Mouse (Mus musculus): ENCODE results near the gene Tm9sf1. TPM values are rescaled to one million over a fixed set of nuclear protein-coding genes. Genes with fewer than 3 reads are reported as not detected.

The Tm9sf1 gene
- 10 to 100 TPM; 56.3 to 61.2 TPM for total RNA-seq (2021)

- intact Hi-C loops (cut with DNase I), result no loop called here
- DNase-seq, result peak; percentile 92 to 95
These were observed at the start of gene Tm9sf1 for GRCm38 (mm10) chr14:55643060-55643907. Gene Tm9sf1 (minus strand): TSS chr14:55643806.

GRCm38 (mm10) chr14:55689433-55689832 lies 45.8 kb upstream of the Tm9sf1 start:
- no peak for DNase-seq
- intact Hi-C loops (cut with DNase I), result no loop called here

DNA sequence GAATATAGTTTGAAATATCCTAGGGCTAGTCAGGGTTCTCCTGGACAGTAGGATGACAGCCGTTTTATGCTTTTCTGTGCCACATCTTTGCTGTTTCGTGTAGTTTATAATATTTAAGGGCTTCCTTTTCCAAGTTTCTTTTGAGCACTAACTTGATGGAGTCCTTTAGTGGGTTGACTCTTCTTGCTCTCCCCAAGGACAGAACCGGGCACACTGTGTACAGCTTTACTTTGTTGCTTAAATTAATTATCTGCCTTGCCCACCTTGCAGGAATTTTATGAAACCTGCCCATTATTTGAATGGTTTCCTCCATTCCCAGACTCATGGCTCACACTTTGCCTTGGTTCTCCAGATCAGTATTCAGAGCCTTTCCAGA lies 38.5 kb upstream of the Tm9sf1 start:
- DNase-seq, result no peak
- intact Hi-C loops (cut with DNase I), result loop anchor here (1.0 to 2.0 kb wide), 2 partner anchors 39 to 61 kb away; no protein-coding TSS in a partner anchor

GRCm38 (mm10) chr14:55681160-55682117 lies 37.8 kb upstream of the Tm9sf1 start, which contains the start of gene Tinf2:
Gene Tinf2 (minus strand): TSS chr14:55681820.
- DNase-seq, result peak; percentile 94 to 96
- intact Hi-C loops (cut with DNase I), result loop anchor here (1.0 to 2.0 kb wide), 2 partner anchors 39 to 62 kb away; no protein-coding TSS in a partner anchor

DNA sequence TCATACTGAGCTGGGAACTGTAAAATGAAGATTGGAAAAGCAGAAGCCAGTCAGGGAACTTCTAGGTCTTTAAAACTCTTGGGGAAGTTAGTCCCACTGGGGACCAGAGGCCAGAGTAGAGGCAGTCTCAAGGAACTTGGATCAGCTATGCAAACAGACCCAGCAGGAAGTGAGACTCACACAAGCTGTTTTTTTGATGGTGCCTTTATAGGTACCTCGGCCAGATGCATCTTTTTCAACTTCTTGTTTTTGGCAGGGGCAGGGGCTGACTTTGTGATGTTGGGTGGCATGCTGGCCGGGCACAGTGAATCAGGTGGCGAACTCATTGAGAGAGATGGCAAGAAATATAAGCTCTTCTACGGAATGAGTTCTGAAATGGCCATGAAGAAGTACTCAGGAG lies 34.0 kb upstream of the Tm9sf1 start:
- no peak for DNase-seq
- intact Hi-C loops (cut with DNase I), result no loop called here

GRCm38 (mm10) chr14:55672741-55673060 lies 29.1 kb upstream of the Tm9sf1 start:
- intact Hi-C loops (cut with DNase I), result no loop called here
- DNase-seq, result no peak

DNA sequence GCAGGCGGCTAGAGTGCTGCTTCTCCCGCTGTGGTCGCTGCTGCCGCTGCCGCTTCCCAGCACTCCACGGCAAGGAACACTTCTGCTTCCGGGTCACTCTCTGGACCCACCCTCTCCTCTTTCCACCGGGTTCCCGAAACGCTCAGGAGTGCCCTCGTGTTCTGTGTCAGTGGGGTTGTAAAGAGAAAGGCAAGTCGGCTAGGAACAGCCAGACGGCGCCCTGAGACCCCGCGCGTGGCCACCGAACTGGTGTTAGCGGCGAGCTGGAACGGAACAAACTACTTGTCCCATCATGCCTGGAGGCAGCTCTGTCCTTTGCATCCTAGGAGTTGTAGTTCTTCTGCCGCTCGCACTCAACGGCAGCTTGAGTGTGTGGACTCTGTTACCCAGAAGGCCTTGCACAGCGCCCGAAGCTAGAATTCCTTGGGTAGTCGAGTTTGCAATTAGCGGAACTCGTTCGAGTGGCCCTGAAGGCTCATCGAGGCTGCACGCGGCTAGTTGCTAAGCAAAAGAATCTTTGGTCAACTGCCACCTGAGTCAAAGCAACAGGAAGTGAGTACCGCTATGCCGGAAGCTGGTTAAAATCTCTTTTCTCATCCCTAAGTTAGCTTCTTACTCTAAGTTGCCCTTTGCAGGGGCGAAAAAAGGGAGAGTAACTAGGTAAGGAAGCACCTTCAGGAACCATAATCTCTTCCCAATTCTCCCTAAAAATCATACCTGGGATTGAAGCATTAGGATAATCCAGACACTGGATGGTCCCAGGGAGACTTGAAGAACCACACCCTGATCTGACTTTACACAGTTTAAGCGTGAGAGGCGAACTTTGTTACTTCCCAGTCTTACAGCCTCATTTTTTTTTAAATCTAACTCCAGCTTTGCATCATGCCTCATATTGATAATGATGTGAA lies 28.5 kb upstream of the Tm9sf1 start, which contains the start of the genes Gmpr2 and Nedd8:
Gmpr2 (plus strand) TSS at position 109 of the 908 bp plus-strand sequence.
Nedd8 (minus strand) TSS at position 292 of the 908 bp plus-strand sequence.
- intact Hi-C loops (cut with DNase I), result no loop called here
- DNase-seq, result peak; percentile 93 to 94

DNA sequence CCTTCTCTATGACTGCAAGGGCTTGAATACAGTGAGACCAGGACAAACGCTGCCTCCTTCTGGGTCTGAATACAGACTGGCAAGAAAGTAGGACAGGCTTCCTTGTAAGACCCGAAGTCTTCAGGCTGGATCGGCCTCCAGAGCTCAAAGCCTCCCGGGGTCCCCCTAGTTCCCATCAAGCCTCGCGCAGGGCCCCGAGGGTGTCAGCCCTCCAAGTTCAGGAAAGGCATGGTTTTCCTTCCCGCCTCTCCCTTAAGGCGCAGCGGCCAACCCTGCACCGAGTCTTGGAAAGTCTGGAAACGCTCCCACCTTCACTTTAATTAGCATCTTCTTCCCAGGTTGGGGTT lies 27.9 kb upstream of the Tm9sf1 start:
- intact Hi-C loops (cut with DNase I), result no loop called here

DNA sequence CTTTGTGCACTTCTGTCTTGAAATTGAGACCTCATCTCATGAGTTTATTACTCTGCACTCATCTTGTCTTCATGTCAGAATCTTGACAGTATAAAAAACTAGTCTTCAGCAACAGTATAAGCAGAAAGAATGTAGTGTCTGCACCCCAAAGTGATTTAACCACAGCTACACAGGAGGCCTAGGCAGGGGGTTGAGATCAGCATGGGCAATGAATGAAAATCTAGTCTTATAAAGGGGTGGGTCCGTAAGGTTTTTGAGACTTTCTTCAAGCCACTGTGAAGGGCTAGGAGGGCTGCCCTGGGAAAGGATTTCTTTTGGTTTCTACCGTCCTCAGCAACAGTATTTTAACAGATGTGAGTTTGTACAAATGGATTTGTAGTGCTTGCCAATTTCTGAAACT lies 17.0 kb upstream of the Tm9sf1 start:
- intact Hi-C loops (cut with DNase I), result loop anchor here (2.0 kb wide), 1 partner anchor 16 kb away; no protein-coding TSS in a partner anchor
- no peak for DNase-seq

More for the DNA sequence above, 27.9 kb upstream of the Tm9sf1 start:
- no peak for DNase-seq

DNA sequence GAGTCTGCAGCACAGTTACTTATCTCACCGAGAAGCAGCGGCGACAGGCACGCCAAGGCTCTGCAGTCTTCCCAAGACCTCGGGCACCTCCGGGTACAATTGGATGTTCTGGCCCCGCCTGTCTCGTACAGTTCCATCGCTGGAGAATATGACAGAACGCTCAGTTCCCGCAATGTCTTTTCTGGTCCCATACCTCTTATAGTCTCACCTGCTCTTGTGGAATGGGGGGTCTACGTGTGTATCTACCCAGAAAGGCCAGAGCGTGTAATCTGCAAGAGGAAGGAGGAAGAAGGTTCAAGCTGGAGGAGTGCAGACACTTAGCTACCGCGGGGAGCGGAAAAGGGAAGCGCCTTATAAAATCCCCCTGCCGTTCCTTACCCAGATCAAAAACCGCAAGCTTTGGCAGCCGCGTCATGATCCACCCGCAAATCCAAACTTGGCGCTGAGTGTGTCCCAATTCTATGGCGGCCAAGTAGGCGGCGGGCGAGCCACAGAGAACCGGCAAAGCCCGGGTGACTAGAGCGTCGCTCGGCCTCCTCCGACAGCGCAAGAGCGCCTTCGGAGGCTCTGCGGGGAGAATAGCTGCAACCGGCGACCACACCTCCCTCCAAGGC lies 16.5 kb upstream of the Tm9sf1 start, which contains the start of gene Mdp1:
Mdp1 (minus strand) TSS at position 549 of the 614 bp plus-strand sequence.
- intact Hi-C loops (cut with DNase I), result loop anchor here (2.0 kb wide), 1 partner anchor 15 kb away; no protein-coding TSS in a partner anchor
- DNase-seq, result peak; percentile 82 to 87

DNA sequence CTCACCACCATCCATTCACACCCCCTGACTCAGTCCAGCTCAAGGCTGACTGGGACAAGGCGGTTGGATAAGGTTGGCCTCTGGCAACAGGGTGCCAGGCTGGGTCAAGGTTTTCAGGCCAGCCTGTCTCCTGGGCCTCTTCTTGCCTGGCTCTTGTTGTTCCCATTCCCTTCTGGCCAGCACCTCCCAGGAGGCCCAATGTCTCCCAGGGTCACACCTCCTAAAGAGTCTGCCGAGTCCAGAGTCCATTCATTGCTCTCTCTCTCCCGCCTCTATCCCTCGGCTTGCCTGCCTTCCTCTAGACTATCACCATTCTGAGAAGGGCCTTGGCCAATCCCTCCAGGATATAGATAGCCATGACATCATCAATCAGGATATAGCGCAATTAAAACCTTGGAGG lies 14.4 kb upstream of the Tm9sf1 start:
- intact Hi-C loops (cut with DNase I), result no loop called here
- DNase-seq, result peak in 1 of 2 experiments; percentile 14

DNA sequence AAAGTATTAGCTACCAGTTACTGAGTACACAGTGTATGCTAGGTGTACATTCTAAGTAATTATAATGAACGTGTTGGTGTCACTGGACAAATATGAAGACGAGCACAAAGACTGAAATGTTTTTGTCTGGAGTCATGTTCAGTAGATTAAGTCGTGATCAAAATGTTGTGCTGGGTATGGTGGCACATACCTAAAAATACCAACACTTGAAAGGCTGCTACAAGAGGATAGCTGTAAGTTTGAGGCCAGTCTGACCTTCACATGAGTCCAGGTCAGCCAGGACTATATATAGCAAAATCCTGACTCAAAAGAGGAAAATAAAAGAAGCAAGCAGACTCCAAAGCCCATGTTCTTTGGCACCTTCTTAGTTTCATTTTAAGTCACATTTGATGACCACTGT lies 13.3 kb upstream of the Tm9sf1 start:
- DNase-seq, result peak; percentile 38 to 45
- intact Hi-C loops (cut with DNase I), result no loop called here

GRCm38 (mm10) chr14:55651528-55651927 lies 7.9 kb upstream of the Tm9sf1 start:
- intact Hi-C loops (cut with DNase I), result no loop called here
- DNase-seq, result no peak

DNA sequence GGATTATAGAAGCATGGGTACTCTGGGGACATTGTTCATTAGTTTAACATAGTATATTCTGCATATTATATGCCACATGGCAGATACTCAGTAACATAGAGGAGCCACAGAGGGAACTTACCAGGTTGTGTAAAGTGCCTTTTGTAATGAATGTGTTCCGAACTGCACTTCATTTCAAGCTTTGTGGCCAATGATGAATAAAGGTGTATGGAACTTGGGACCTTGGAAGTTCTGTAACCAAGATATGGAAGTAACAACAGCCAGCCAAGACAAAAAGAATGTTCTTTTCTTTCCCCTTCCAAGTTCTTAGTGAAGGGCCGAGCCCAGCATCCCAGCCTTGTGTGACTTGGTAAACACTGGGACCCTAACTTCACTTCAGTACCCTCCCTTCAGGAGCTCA lies 6.3 kb upstream of the Tm9sf1 start, which contains the start of gene Tssk4:
Tssk4 (plus strand) TSS at position 301 of the 400 bp plus-strand sequence.
- intact Hi-C loops (cut with DNase I), result no loop called here
- no peak for DNase-seq

GRCm38 (mm10) chr14:55644261-55644888 lies 769 bp upstream of the Tm9sf1 start:
- peak; percentile 38 to 56 for DNase-seq
- intact Hi-C loops (cut with DNase I), result loop anchor here (2.0 kb wide), 1 partner anchor 16 kb away; the partner anchor contains the start of gene Mdp1

- intact Hi-C loops (cut with DNase I), result no loop called here
- DNase-seq, result no peak
These were observed 937 bp downstream of the Tm9sf1 start for GRCm38 (mm10) chr14:55642679-55643059.

- DNase-seq, result no peak
- intact Hi-C loops (cut with DNase I), result no loop called here
These were observed 2.3 kb downstream of the Tm9sf1 start for GRCm38 (mm10) chr14:55641291-55641690.

- intact Hi-C loops (cut with DNase I), result no loop called here
- DNase-seq, result no peak
These were observed 2.8 kb downstream of the Tm9sf1 start for GRCm38 (mm10) chr14:55640816-55641215.

- no peak for DNase-seq
- intact Hi-C loops (cut with DNase I), result no loop called here
These were observed 5.8 kb downstream of the Tm9sf1 start, which contains the start of gene Gm49378 for GRCm38 (mm10) chr14:55637795-55638194. Gene Gm49378 (minus strand): TSS chr14:55637895.
